Mouse (Mus musculus): Measurements from ENCODE around the gene Zfp462.
"Not testable (repeated sequence)": the region's sequence is repeated elsewhere in the genome, so short reads cannot be mapped to it uniquely, and the experiment has no call there.

Zfp462 gene

GRCm38 (mm10) chr4:54950866-54951265 is 6.0 kb downstream of the Zfp462 start:
- DNase-seq (ENCODE audit: low spot score), result no peak

GRCm38 (mm10) chr4:54953657-54954395 is 9.0 kb downstream of the Zfp462 start:
- DNase-seq (ENCODE audit: low spot score), result no peak

GRCm38 (mm10) chr4:54954455-54954854 is 9.6 kb downstream of the Zfp462 start:
- DNase-seq (ENCODE audit: low spot score), result no peak

- no peak for DNase-seq (ENCODE audit: low spot score)
Measured at GRCm38 (mm10) chr4:54960776-54961175, 15.9 kb downstream of the Zfp462 start.

GRCm38 (mm10) chr4:54962141-54962540 is 17.3 kb downstream of the Zfp462 start:
- no peak for DNase-seq (ENCODE audit: low spot score)

GRCm38 (mm10) chr4:54963551-54963950 is 18.7 kb downstream of the Zfp462 start:
- DNase-seq (ENCODE audit: low spot score), result no peak

- no peak for DNase-seq (ENCODE audit: low spot score)
Measured at GRCm38 (mm10) chr4:54965169-54965695, 20.4 kb downstream of the Zfp462 start.

- peak; percentile 65 for DNase-seq (ENCODE audit: low spot score)
Measured at GRCm38 (mm10) chr4:54966161-54966806, 21.4 kb downstream of the Zfp462 start.

- DNase-seq (ENCODE audit: low spot score), result no peak
Measured at GRCm38 (mm10) chr4:54967166-54967565, 22.3 kb downstream of the Zfp462 start.

- DNase-seq (ENCODE audit: low spot score), result no peak
Measured at GRCm38 (mm10) chr4:54967721-54968120, 22.9 kb downstream of the Zfp462 start.

GRCm38 (mm10) chr4:54969671-54970295 is 24.9 kb downstream of the Zfp462 start:
- DNase-seq (ENCODE audit: low spot score), result peak; percentile 47

- no peak for DNase-seq (ENCODE audit: low spot score)
Measured at GRCm38 (mm10) chr4:54971386-54971785, 26.5 kb downstream of the Zfp462 start.

- DNase-seq (ENCODE audit: low spot score), result no peak
Measured at GRCm38 (mm10) chr4:54972096-54972495, 27.2 kb downstream of the Zfp462 start.

- peak; percentile 63 for DNase-seq (ENCODE audit: low spot score)
Measured at GRCm38 (mm10) chr4:54972827-54973560, 28.1 kb downstream of the Zfp462 start.

GRCm38 (mm10) chr4:54979771-54980472 is 35.1 kb downstream of the Zfp462 start:
- DNase-seq (ENCODE audit: low spot score), result peak; percentile 62

- DNase-seq (ENCODE audit: low spot score), result no peak
Measured at GRCm38 (mm10) chr4:54984502-54984901, 39.7 kb downstream of the Zfp462 start.

GRCm38 (mm10) chr4:54986671-54987070 is 41.8 kb downstream of the Zfp462 start:
- no peak for DNase-seq (ENCODE audit: low spot score)

- no peak for DNase-seq (ENCODE audit: low spot score)
Measured at GRCm38 (mm10) chr4:54987256-54987655, 42.4 kb downstream of the Zfp462 start.

- DNase-seq (ENCODE audit: low spot score), result no peak
Measured at GRCm38 (mm10) chr4:54987926-54988325, 43.1 kb downstream of the Zfp462 start.

GRCm38 (mm10) chr4:54991973-54992372 is 47.1 kb downstream of the Zfp462 start:
- no peak for DNase-seq (ENCODE audit: low spot score)

- DNase-seq (ENCODE audit: low spot score), result not testable (repeated sequence)
Measured at GRCm38 (mm10) chr4:54993001-54993400, 48.2 kb downstream of the Zfp462 start.
